Mouse (Mus musculus) forebrain, embryonic 10.5 days (tissue): ENCODE results near the gene Pih1d1. TPM values are rescaled to one million over a fixed set of nuclear protein-coding genes. Genes with fewer than 3 reads are reported as not detected.
A peak's percentile ranks its signal among the peaks of the same experiment; 100 is the strongest.

ENCODE experiments used
- DNase-seq: peaks from one replicate; pipeline ENCODE4 v3.0.0-alpha.2; 2017; ENCODE audit warnings: low spot score; ENCODE audit errors: extremely low spot score
- H3K27ac ChIP-seq: fragments of 300-500 bp; sonication (generic); 2 replicates; pipeline ENCODE4 v1.5.1; 2016; ENCODE audit warnings: mild to moderate bottlenecking
- H3K27me3 ChIP-seq: fragments of 300-500 bp; sonication (generic); 2 replicates; pipeline ENCODE4 v1.6.1; 2016; ENCODE audit warnings: mild to moderate bottlenecking; ENCODE audit not compliant: poor library complexity, severe bottlenecking
- H3K36me3 ChIP-seq: fragments of 300-500 bp; sonication (generic); replicated peaks from 2 replicates; pipeline ENCODE4 v1.6.1; 2016; ENCODE audit warnings: mild to moderate bottlenecking, moderate library complexity
- H3K4me1 ChIP-seq: fragments of 300-500 bp; sonication (generic); 2 replicates; pipeline ENCODE4 v1.6.1; 2016
- H3K4me3 ChIP-seq: fragments of 300-500 bp; sonication (generic); 2 replicates; pipeline ENCODE4 v1.5.1; 2016; ENCODE audit warnings: mild to moderate bottlenecking, moderate library complexity
- H3K9me3 ChIP-seq: fragments of 300-500 bp; sonication (generic); 2 replicates; pipeline ENCODE4 v1.6.1; 2016; ENCODE audit warnings: mild to moderate bottlenecking, moderate library complexity
- WGBS: fragments of 180-500 bp; shearing (Covaris S2); methylation state at CpG from one replicate; pipeline ENCODE4 v1.1.7; 2016; 5-methylcytosine and 5-hydroxymethylcytosine counted together
- polyA plus RNA-seq: library from polyadenylated mRNA; unstranded; fragments of >200 nt; fragmentation: Nextera tagmentation; extraction: Ambion mirVana; gene quantifications from 2 replicates; pipeline ENCODE4 v1.2.1, GENCODE M21; 2016

Pih1d1 gene
- polyA plus RNA-seq, 1 experiment from 2014 or later, result 98.5 TPM

DNA sequence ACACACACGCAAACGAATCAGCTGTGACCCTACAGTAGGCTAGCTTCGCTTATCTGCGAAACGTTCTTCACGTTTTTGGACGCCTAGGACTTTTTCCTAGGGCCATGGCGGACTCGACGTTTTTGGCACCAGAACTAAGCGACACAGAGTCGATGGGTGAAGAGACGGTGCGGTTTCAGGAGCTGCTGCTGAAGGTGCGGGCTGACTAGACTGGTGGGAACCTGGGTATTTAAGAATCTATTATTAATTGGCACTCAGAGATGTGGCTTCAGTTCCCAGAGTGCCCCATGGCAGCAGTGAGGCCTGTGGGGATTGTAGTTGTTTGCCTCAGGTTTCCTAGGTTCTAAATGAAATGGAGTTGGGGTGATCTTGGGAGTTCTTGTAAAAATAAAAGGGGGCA, 2.1 kb downstream of the Pih1d1 start:
- H3K4me1 ChIP-seq, result peaks cover 24% of the 10 kb centered on the region
- whole genome bisulfite sequencing, result 93% methylated on average over 15 of the region's 15 CpGs
- H3K27me3 ChIP-seq, result no peaks in the 10 kb centered on the region
- no peak overlapping the region for H3K27ac ChIP-seq
- H3K9me3 ChIP-seq, result no peaks in the 10 kb centered on the region
- DNase-seq, result no peak
- peaks cover 43% of the 10 kb centered on the region for H3K36me3 ChIP-seq
- no peak overlapping the region for H3K4me3 ChIP-seq

DNA sequence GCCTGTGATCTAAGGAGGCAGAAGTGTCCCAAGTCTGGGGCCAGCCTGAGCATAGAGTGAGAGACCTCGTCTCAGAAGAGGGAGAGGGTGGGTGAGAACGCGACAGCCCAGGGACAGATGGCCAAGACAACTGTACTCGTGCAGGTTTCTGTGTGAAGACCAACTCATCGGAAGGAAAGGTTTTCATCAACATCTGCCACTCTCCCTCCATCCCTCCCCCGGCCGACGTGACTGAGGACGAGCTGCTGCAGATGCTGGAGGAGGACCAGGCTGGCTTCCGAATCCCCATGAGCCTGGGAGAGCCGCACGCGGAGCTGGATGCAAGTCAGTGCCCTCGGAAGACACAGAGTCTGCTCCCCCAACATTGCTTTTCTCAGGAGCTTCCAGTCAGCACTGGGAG, 3.4 kb downstream of the Pih1d1 start:
- DNase-seq, result no peak
- H3K36me3 ChIP-seq, result peaks cover 44% of the 10 kb centered on the region
- no peaks in the 10 kb centered on the region for H3K9me3 ChIP-seq
- peaks cover 29% of the 10 kb centered on the region for H3K4me1 ChIP-seq
- H3K27me3 ChIP-seq, result peaks cover 3% of the 10 kb centered on the region
- WGBS, result 88% methylated on average over 14 of the region's 14 CpGs
- H3K4me3 ChIP-seq, result no peak overlapping the region
- H3K27ac ChIP-seq, result no peak overlapping the region

DNA sequence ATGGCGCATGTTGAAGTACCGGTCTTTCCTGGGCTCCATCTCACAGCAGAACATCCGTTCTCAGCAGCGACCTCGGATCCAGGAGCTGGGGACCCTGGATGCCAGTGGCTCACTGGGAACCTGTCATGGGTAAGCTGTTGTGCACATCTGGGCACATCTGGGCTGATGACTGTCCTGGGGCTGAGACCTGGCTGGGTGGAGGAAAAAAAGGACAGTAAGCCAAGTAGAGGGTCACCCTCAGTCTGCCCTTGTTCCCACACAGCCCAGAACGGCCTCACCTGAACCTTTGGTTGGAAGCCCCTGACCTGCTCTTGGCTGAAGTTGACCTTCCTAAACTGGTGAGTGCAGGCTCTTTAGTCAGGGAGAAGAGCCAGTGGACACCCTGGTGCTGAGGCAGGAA, 4.9 kb downstream of the Pih1d1 start:
- no peaks in the 10 kb centered on the region for H3K9me3 ChIP-seq
- H3K36me3 ChIP-seq, result peaks cover 44% of the 10 kb centered on the region
- no peak overlapping the region for H3K27ac ChIP-seq
- H3K4me1 ChIP-seq, result peaks cover 32% of the 10 kb centered on the region
- H3K27me3 ChIP-seq, result peaks cover 19% of the 10 kb centered on the region
- 92% methylated on average over 6 of the region's 6 CpGs for WGBS
- H3K4me3 ChIP-seq, result no peak overlapping the region
- DNase-seq, result no peak

DNA sequence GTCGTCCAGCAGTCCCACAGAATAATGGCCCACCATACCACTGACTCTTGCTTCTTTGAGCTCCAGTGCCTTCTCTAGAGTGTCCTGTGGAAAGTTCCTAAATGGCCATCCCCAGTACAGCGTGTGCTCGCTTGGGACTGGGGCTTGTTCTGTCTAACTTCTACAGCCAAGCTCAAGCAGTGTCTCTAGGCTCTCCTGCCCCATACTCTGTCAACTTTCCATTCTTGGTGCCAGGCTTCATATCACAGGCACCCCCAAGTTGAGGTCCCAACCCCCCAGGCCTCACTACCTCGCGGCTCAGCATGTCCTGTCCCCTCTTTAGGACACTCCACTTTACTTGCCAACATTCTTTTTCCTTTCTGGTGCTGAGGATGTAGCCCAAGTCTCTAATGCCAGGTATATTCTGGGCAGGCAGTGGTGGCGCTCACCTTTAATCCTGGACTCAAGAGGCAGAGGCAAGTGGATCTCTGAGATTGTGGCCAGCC, 6.3 kb downstream of the Pih1d1 start:
- WGBS, result 93% methylated on average over 6 of the region's 6 CpGs
- Histone ChIP-seq H3K27ac (no peak overlapping the region), H3K27me3 (peaks cover 32% of the 10 kb centered on the region), H3K36me3 (peaks cover 44% of the 10 kb centered on the region), H3K4me3 (no peak overlapping the region), H3K4me1 (peaks cover 29% of the 10 kb centered on the region), H3K9me3 (no peaks in the 10 kb centered on the region)
- no peak for DNase-seq

DNA sequence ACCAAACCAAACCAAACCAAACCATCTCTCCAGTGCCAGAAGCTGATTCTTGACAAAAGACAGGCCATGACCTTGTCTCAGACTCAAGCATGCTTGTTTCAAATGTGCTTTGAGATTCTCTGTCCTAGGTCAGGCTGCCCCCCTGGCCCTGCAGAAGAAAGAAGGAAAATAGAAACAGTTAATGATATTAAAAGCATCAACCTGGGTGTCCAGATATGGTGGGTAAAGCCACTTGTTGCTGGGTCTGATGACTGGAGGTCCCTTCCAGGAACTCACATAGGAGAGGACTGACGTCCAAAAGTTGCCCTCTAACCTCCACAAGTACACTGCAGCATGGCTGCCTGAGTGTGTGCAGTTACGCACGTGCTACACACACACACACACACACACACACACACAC, 6.8 kb downstream of the Pih1d1 start:
- no peak overlapping the region for H3K4me3 ChIP-seq
- 95% methylated on average over 3 of the region's 3 CpGs for WGBS
- DNase-seq, result no peak
- H3K9me3 ChIP-seq, result no peaks in the 10 kb centered on the region
- H3K4me1 ChIP-seq, result peaks cover 26% of the 10 kb centered on the region
- no peak overlapping the region for H3K27ac ChIP-seq
- H3K27me3 ChIP-seq, result peaks cover 37% of the 10 kb centered on the region
- H3K36me3 ChIP-seq, result peaks cover 44% of the 10 kb centered on the region

DNA sequence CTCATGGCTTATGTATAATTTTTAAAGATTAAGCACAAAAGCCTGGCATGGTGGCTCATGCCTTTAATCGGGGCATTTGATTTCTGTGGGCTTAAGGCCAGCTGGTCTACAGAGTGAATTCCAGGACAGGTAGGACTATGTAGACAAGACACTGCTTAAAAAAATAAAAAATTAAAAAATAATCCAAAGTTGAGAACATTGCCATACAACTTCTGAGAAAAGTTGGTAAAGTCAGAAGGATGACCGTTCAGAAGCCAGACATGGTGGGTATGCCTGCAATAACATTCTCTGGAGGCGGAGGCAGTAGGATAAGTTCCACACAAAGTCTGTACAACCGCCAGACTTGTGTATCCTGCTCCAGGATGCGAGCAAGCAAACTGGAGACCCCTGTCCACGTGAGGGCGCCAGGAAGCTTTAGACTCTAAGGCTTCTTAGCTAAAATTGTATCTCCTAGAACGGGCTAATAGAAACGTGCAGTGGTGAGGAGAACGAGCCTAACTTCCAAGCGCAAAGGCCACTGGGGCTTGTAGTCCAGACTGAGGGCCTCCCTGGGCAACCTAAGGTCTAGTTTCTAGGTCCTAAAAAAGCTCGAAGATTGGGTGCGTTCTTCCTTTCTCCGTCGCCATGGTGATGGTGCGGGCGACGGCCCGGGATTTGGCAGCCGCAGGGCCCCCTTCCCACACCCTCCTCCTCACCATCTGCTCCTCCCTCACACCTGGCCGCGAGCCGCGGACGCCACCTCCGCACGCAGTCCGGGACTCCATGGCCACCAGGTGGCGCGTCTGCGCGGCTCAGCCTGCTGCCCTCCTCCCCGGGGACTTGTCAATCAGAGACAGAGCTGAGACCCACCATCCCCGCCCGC, 7.7 kb downstream of the Pih1d1 start:
- peaks cover 26% of the 10 kb centered on the region for H3K4me1 ChIP-seq
- H3K27me3 ChIP-seq, result peaks cover 47% of the 10 kb centered on the region
- peaks cover 2% of the 10 kb centered on the region; the same call in 1 of the 2 replicates for H3K9me3 ChIP-seq
- 5% methylated on average over 35 of the region's 35 CpGs for WGBS
- DNase-seq, result peak; percentile 89
- peaks cover 41% of the 10 kb centered on the region for H3K36me3 ChIP-seq
- H3K27ac ChIP-seq, result peak overlapping the region; percentile 78
- H3K4me3 ChIP-seq, result peak overlapping the region; percentile 55

DNA sequence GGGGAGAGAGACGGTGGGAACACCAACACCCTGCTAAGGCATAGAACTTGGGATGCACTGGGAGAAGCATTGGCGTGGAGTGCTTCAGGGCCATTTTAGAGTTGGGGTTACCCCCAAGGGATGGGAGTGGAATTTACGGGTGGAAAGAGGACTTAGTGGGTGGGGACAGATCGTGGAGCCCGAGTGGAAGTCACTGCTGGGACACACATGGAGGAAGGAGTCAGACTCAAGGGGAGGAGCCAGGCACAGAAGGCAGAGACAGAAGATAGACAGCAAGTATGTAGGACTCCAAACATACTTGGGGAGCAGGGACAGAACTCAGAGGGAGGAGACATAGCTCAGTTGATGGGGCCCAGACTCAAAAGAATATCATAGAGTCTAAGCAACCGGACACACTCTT, 8.4 kb downstream of the Pih1d1 start:
- H3K9me3 ChIP-seq, result peaks cover 6% of the 10 kb centered on the region; the same call in 1 of the 2 replicates
- DNase-seq, result no peak
- peaks cover 36% of the 10 kb centered on the region for H3K36me3 ChIP-seq
- peak overlapping the region; percentile 78; the same call in 1 of the 2 replicates for H3K27ac ChIP-seq
- 25% methylated on average over 6 of the region's 6 CpGs for WGBS
- H3K4me1 ChIP-seq, result peaks cover 28% of the 10 kb centered on the region
- peaks cover 54% of the 10 kb centered on the region for H3K27me3 ChIP-seq
- peak overlapping the region; percentile 55 for H3K4me3 ChIP-seq

DNA sequence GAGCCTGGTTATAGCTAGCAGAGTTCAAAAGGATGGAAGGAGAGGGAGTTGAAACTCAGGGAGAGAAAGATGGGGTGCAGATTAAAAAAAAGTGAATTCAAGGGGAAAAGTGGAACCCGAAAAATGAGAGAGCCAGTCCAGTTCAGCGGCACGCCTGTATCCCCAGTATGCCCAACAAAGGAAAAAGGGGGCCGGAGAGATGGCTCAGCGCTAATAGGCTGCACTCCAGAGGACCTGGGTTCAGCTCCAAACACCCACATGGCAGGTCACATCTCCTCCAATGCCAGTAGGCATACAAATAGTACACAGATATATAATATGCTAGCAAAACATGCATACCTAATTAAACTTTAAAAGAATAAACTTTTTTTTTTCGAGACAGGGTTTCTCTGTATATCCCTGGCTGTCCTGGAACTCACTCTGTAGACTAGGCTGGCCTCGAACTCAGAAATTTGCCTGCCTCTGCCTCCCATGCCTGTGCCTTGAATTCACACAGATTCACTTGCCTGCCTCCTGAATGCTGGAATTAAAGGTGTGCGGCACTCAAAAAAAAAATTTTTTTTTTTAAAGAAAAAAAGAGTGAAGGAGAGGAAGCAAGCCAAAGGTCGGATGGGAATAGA, 9.0 kb downstream of the Pih1d1 start:
- Histone ChIP-seq H3K4me1 (peaks cover 33% of the 10 kb centered on the region), H3K27me3 (peaks cover 60% of the 10 kb centered on the region), H3K9me3 (peaks cover 6% of the 10 kb centered on the region; the same call in 1 of the 2 replicates), H3K27ac (no peak overlapping the region), H3K36me3 (peaks cover 31% of the 10 kb centered on the region), H3K4me3 (no peak overlapping the region)
- no peak for DNase-seq
- WGBS, result 75% methylated on average over 9 of the region's 9 CpGs

DNA sequence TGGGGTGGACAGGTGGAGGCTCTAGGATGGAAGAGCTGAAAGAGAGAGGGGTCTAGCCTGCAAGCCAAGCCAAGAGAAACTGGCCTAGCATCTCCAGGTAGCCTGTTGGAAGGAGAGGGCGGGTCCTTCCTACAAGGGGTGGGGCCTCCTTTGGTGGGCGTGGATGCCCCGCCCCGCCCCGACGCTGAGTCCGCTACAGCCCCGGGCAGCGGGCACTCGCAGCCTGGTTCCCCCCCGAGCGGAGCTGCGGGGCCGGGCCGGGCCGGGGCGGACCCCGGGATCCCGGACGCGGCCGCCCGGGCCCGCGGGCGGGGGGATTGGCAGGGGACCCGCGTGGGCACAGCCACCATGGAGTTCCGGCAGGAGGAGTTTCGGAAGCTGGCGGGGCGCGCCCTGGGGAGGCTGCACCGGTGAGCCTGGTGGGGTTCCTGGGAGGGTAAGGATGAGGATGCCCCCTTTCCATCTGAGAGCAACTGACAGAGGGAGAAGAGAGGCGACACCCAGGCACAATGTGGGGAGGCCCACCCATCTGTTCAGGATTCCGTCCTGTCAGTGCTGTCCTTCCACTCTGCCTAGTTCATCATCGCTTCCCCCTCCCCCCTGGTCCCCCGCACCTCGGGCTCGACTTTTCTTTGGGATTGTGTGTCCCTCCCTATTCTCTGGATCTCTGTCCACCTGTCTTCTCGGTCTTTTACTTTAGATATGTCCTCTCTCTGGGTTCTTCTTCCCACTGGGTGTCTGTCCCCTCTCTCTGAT, 9.8 kb downstream of the Pih1d1 start, which contains the start of gene Slc17a7:
TSS of gene Slc17a7 (plus strand) at position 215 of the 756 bp plus-strand sequence.
- Histone ChIP-seq H3K27me3 (peaks cover 68% of the 10 kb centered on the region), H3K4me3 (peak within 1 kb of the TSS; percentile 57), H3K4me1 (peaks cover 41% of the 10 kb centered on the region), H3K27ac (peak within 1 kb of the TSS; percentile 65; the same call in 1 of the 2 replicates), H3K9me3 (peaks cover 8% of the 10 kb centered on the region), H3K36me3 (peaks cover 23% of the 10 kb centered on the region)
- 2% methylated on average over 41 of the region's 41 CpGs for WGBS
- DNase-seq, result peak; percentile 33

DNA sequence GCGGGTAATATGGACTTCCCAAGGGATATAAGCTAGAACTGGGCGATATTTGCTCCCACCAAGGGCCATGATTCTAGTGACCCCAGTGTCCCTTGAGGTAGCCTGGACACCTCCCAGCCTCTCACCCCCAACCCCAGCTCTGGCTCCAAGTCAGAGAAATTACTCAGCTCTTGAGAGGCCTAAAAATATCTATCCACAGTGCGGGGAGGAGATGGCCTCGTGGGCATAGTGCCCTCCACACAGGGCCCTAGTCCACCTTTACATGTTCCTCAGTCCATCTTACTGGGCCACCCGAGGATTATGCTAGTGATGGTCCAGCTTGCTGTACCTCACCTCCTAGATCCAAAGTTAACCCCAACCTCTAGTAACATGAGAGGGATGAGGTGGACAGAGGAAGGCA, 10.7 kb downstream of the Pih1d1 start:
- Histone ChIP-seq H3K27ac (no peak overlapping the region), H3K4me3 (peak overlapping the region; percentile 57; the same call in 1 of the 2 replicates), H3K9me3 (peaks cover 17% of the 10 kb centered on the region), H3K27me3 (peaks cover 77% of the 10 kb centered on the region), H3K4me1 (peaks cover 41% of the 10 kb centered on the region), H3K36me3 (peaks cover 15% of the 10 kb centered on the region)
- DNase-seq, result no peak
- 65% methylated on average over 5 of the region's 5 CpGs for WGBS

DNA sequence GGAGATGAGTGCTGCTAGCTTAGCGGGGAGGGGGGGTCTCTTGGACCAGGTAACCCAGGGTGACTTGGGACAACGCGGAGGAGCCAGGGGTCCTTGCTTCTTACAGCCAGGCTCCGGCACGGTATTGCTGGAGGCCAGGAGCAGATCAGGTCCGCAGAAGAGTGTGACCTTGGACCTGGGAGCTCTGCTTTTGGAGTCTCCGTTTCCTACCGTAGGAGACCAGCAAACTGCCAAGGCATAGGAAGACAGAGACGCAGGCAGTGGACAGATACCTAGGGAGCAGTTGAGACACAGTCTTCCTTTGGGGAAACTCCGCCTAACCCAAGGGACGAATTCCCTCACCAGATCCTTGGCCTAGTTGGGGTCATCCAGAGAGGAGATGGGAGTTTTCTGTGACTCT, 11.6 kb downstream of the Pih1d1 start:
- peaks cover 86% of the 10 kb centered on the region for H3K27me3 ChIP-seq
- peaks cover 41% of the 10 kb centered on the region for H3K4me1 ChIP-seq
- peaks cover 26% of the 10 kb centered on the region for H3K9me3 ChIP-seq
- no peak overlapping the region for H3K27ac ChIP-seq
- H3K36me3 ChIP-seq, result peaks cover 7% of the 10 kb centered on the region
- no peak for DNase-seq
- no peak overlapping the region for H3K4me3 ChIP-seq
- 41% methylated on average over 11 of the region's 11 CpGs for WGBS

DNA sequence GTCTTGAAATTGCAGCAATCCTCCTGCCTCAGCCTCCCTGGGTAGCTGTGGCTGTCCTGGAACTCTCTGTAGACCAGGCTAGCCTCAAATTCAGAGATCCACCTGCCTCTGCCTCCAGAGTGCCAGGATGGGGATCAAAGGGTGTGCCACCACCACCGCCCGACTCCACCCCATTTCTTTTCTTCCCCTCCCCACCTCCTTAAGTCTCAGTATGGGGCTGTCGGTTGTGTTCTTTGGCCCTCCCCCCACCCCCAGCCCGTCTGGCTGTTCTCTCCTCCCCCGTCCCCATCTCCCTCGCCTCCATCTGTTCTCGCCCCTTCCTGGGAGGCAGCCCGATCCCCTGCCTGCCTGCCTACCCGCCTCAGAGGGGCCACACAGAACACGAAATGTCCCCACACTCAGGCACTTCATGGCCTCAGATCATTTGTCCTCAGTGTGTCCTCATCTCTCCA, 12.9 kb downstream of the Pih1d1 start:
- Histone ChIP-seq H3K27ac (no peak overlapping the region), H3K4me3 (peak overlapping the region; percentile 5; the same call in 1 of the 2 replicates), H3K4me1 (peaks cover 34% of the 10 kb centered on the region), H3K27me3 (peaks cover 99% of the 10 kb centered on the region), H3K36me3 (0 out of 2 replicates have a peak, but pooled peaks cover 2% of the 10 kb centered on the region), H3K9me3 (peaks cover 29% of the 10 kb centered on the region)
- WGBS, result 20% methylated on average over 10 of the region's 10 CpGs
- no peak for DNase-seq
